Mouse (Mus musculus) hindbrain, embryonic 16.5 days (tissue): ENCODE results near the gene Rab35. TPM values are rescaled to one million over a fixed set of nuclear protein-coding genes. Genes with fewer than 3 reads are reported as not detected.

Experiments
- microRNA-seq: library from miRNA; unstranded; fragments of <30 nt; microRNA quantifications from one replicate; pipeline ENCODE4, GENCODE M21; 2017
- polyA plus RNA-seq: library from polyadenylated mRNA; unstranded; fragments of >200 nt; fragmentation: Nextera tagmentation; extraction: Ambion mirVana; gene quantifications from 2 replicates; pipeline ENCODE4 v1.2.1, GENCODE M21; 2015

The Rab35 gene
- polyA plus RNA-seq, 1 experiment from 2014 or later = 8.3 TPM

Small RNA genes lying within 50 kb of the gene (microRNA-seq; reads per million reads assigned to microRNA genes)
- gene Mir7030 = not detected

Other genes starting within 250 kb of the Rab35 start
- gene Msi1, start 202.3 kb upstream of the Rab35 start, polyA plus RNA-seq = 23.0 and 44.5 TPM in 2 replicates
- gene Pla2g1b, start 165.6 kb upstream of the Rab35 start, polyA plus RNA-seq = not detected in 2 replicates
- gene Sirt4, start 147.2 kb upstream of the Rab35 start, polyA plus RNA-seq = 24.8 and 26.8 TPM in 2 replicates
- 19.1 and 23.9 TPM in 2 replicates for gene Pxn, start 125.2 kb upstream of the Rab35 start, polyA plus RNA-seq
- gene Rplp0, start 72.4 kb upstream of the Rab35 start, polyA plus RNA-seq = 814 and 834 TPM in 2 replicates
- gene Gcn1l1, start 66.7 kb upstream of the Rab35 start, polyA plus RNA-seq = 32.2 and 39.3 TPM in 2 replicates
- 43.0 and 47.1 TPM in 2 replicates for gene Bicdl1, start 99.7 kb downstream of the Rab35 start, polyA plus RNA-seq
- 32.0 and 39.8 TPM in 2 replicates for gene Cit, start 213.4 kb downstream of the Rab35 start, polyA plus RNA-seq